Mouse (Mus musculus): ENCODE data around the gene Rasip1. TPM values are rescaled to one million over a fixed set of nuclear protein-coding genes. Genes with fewer than 3 reads are reported as not detected.

Gene Rasip1
- 5.8 and 6.4 TPM in 2 replicates for polyA plus RNA-seq (2014; fragmentation: Nextera tagmentation; extraction: Ambion mirVana)

DNA sequence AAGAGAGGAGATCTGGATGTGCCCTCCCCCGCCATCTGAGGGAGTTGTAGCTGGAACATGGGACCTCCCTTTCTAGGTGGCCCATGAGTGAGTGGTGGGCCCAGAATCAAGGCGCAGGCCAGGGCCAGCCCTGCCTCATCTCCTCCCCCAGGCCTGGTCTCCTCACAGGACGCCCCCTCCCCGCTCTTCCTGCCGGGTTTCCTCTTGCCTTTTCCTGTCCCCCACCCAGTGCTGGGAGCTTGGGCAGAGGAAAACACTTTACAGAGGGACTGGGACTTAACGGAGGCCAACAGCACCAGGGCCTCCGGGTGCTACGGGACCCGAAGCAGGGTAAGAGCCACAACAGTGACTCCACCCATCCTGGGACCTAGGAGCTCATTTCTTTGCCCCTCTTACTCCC, at the start of gene Rasip1:
TSS of gene Rasip1 (plus strand) at position 228 of the 400 bp plus-strand sequence.
- peaks cover 21% of the 10 kb centered on the region for H3K27me3 ChIP-seq (ENCODE audit: control insufficient read depth, insufficient read depth, low read length)

DNA sequence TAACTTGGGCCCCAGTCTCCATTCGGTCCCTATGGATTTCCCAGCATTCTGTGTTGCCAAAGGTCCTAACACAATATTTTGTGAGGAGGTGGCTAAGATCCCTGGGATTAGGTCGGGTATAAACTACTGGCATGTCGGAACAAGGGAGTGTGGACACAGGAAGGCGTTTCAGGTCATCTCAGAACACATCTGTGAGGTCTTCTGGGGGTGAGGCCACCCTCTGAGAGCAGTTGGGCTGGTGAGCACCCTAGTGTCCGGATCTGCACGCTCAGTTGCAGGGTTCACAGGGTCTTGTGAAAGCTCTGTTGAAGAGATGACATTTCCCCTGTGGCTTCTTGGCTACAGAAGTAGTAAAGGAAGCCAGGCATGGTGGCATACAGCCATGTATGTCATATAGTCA, 41.4 kb upstream of the Rasip1 start:
- H3K9me3 ChIP-seq (ENCODE audit: control insufficient read depth, low read length), result no peaks in the 10 kb centered on the region
- H3K36me3 ChIP-seq (ENCODE audit: control insufficient read depth, insufficient read depth, low read length), result peaks cover 14% of the 10 kb centered on the region
- no peak overlapping the region for H3K27ac ChIP-seq (replicated peaks; ENCODE audit: low read depth, low read length)
- H3K4me3 ChIP-seq (ENCODE audit: low read depth, low read length), result no peak overlapping the region
- no peaks in the 10 kb centered on the region for H3K27me3 ChIP-seq (ENCODE audit: control insufficient read depth, insufficient read depth, low read length)
- DNase-seq (ENCODE audit: low spot score), result no peak
- 94% methylated on average over 6 of the region's 6 CpGs for WGBS
- ATAC-seq (ENCODE audit: insufficient number of reproducible peaks, low FRiP score, low TSS enrichment, low read depth), result no peak
- no peak overlapping the region for H3K4me2 ChIP-seq (ENCODE audit: low read depth, severe bottlenecking)
- H3K4me1 ChIP-seq (ENCODE audit: control insufficient read depth, insufficient read depth, low read length), result no peaks in the 10 kb centered on the region
- no peak overlapping the region for H3K9ac ChIP-seq (ENCODE audit: low read length)

More for the DNA sequence above, at the start of gene Rasip1:
- Histone ChIP-seq H3K4me1 (ENCODE audit: control insufficient read depth, insufficient read depth, low read length) (peaks cover 6% of the 10 kb centered on the region), H3K27ac (replicated peaks; ENCODE audit: low read depth, low read length) (0 out of 2 replicates have a peak within 1 kb of the TSS, but pooled peaks have one; percentile 26), H3K36me3 (ENCODE audit: control insufficient read depth, insufficient read depth, low read length) (no peaks in the 10 kb centered on the region), H3K4me3 (ENCODE audit: low read depth, low read length) (peak within 1 kb of the TSS; percentile 51), H3K4me2 (ENCODE audit: low read depth, severe bottlenecking) (peak within 1 kb of the TSS; percentile 97), H3K9me3 (ENCODE audit: control insufficient read depth, low read length) (no peaks in the 10 kb centered on the region), H3K9ac (ENCODE audit: low read length) (peak within 1 kb of the TSS; percentile 72)
- DNase-seq (ENCODE audit: low spot score) (no peak), ATAC-seq (ENCODE audit: insufficient number of reproducible peaks, low FRiP score, low TSS enrichment, low read depth) (no peak)
- 79% methylated on average over 9 of the region's 9 CpGs for WGBS

DNA sequence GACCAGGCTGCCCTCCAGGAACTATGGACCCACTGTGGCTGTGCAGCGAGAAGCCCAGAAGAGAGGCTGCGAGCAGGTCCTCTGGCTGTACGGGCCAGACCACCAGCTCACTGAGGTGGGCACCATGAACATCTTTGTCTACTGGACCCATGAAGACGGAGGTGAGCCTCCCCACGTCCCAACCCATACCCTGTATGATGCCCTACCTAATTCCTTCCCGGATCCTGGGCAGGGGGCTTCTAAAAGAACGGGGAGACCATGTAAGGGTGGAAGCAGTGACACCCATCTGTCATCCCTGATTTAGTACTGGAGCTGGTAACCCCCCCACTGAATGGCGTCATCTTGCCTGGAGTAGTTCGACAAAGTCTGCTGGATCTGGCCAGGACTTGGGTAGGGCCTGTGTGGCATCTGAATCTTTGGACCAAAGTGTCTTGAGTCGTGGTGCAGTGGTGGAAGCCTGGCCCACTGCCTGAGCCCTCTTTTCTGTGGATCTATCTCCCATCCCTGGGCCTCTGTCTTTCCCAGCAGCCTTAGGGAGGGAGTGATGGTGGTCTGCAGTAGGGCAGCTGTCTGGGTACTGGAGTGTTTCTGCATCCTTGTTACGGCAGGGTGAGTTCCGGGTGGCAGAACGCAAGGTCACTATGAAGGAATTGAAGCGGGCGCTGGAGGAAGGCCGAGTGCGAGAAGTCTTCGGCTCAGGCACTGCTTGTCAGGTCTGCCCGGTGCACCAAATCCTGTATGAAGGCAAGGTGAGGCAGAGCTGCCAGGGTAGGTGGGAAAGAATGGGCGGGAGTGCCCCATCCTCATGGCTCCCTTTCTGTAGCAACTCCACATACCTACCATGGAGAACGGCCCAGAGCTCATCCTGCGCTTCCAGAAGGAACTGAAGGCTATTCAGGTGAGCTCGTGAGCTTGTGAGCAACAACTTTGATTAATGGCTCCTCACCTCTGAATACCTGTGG, 39.4 kb upstream of the Rasip1 start:
- DNase-seq (ENCODE audit: low spot score) (no peak), ATAC-seq (ENCODE audit: insufficient number of reproducible peaks, low FRiP score, low TSS enrichment, low read depth) (no peak)
- Histone ChIP-seq H3K36me3 (ENCODE audit: control insufficient read depth, insufficient read depth, low read length) (peaks cover 14% of the 10 kb centered on the region), H3K4me1 (ENCODE audit: control insufficient read depth, insufficient read depth, low read length) (no peaks in the 10 kb centered on the region), H3K27ac (replicated peaks; ENCODE audit: low read depth, low read length) (no peak overlapping the region), H3K4me2 (ENCODE audit: low read depth, severe bottlenecking) (no peak overlapping the region), H3K27me3 (ENCODE audit: control insufficient read depth, insufficient read depth, low read length) (no peaks in the 10 kb centered on the region), H3K9me3 (ENCODE audit: control insufficient read depth, low read length) (no peaks in the 10 kb centered on the region), H3K9ac (ENCODE audit: low read length) (no peak overlapping the region), H3K4me3 (ENCODE audit: low read depth, low read length) (no peak overlapping the region)
- WGBS, result 94% methylated on average over 23 of the region's 23 CpGs

DNA sequence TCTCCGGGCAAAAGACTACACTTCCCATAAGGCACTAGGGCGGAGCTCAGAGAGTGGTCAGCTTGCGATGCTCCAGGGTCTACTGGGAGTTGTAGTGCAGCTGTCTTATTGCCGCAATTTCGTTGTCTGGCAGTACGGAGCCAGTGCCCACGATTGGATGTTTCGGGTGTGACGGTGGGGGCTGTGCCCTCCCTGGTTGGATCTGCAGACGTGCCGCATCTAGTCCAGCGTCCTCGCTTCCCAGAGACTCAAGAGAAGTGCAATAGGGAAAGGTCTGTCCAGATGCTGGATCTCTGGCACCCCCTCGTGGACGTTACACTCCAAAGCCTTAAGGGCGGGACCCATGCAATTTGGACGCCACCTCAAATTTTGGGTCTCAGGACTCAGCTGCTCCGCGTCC, 38.1 kb upstream of the Rasip1 start:
- Histone ChIP-seq H3K27ac (replicated peaks; ENCODE audit: low read depth, low read length) (no peak overlapping the region), H3K9ac (ENCODE audit: low read length) (peak overlapping the region; percentile 17; the same call in 1 of the 2 replicates)
- WGBS, result 5% methylated on average over 19 of the region's 19 CpGs

DNA sequence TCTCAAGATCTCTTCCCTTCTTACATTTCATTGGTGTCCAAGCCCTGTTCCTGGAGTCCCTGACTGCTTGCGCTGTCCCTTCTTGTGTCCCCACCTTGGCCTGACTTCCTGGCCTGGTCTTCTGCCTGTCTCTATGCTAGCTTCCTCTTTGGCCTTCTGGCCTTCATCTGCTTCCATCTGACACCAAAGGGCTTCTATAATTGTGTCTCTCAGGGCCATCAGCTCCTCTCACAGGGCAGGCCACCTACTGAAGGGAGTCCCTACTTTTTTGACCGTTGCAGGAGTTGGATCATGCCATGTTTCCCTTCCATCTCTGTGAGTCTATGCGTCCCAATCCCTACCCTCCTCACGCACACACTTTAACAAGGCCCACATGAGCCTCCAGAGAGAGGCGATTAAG, 37.4 kb upstream of the Rasip1 start:
- 94% methylated on average over 5 of the region's 5 CpGs for WGBS
- H3K36me3 ChIP-seq (ENCODE audit: control insufficient read depth, insufficient read depth, low read length), result peaks cover 13% of the 10 kb centered on the region
- H3K9ac ChIP-seq (ENCODE audit: low read length), result no peak overlapping the region; the same call in 1 of the 2 replicates
- no peaks in the 10 kb centered on the region for H3K9me3 ChIP-seq (ENCODE audit: control insufficient read depth, low read length)
- no peaks in the 10 kb centered on the region for H3K27me3 ChIP-seq (ENCODE audit: control insufficient read depth, insufficient read depth, low read length)
- H3K4me1 ChIP-seq (ENCODE audit: control insufficient read depth, insufficient read depth, low read length), result no peaks in the 10 kb centered on the region
- DNase-seq (ENCODE audit: low spot score) (no peak), ATAC-seq (ENCODE audit: insufficient number of reproducible peaks, low FRiP score, low TSS enrichment, low read depth) (no peak)
- no peak overlapping the region; the same call in 1 of the 2 replicates for H3K4me3 ChIP-seq (ENCODE audit: low read depth, low read length)
- no peak overlapping the region for H3K27ac ChIP-seq (replicated peaks; ENCODE audit: low read depth, low read length)
- H3K4me2 ChIP-seq (ENCODE audit: low read depth, severe bottlenecking), result no peak overlapping the region

More for the DNA sequence above, 38.1 kb upstream of the Rasip1 start:
- peak; percentile 95 for ATAC-seq (ENCODE audit: insufficient number of reproducible peaks, low FRiP score, low TSS enrichment, low read depth)
- Histone ChIP-seq H3K4me1 (ENCODE audit: control insufficient read depth, insufficient read depth, low read length) (no peaks in the 10 kb centered on the region), H3K4me2 (ENCODE audit: low read depth, severe bottlenecking) (peak overlapping the region; percentile 34), H3K27me3 (ENCODE audit: control insufficient read depth, insufficient read depth, low read length) (no peaks in the 10 kb centered on the region), H3K4me3 (ENCODE audit: low read depth, low read length) (peak overlapping the region; percentile 9), H3K36me3 (ENCODE audit: control insufficient read depth, insufficient read depth, low read length) (peaks cover 14% of the 10 kb centered on the region), H3K9me3 (ENCODE audit: control insufficient read depth, low read length) (no peaks in the 10 kb centered on the region)
- DNase-seq (ENCODE audit: low spot score), result peak; percentile 93

DNA sequence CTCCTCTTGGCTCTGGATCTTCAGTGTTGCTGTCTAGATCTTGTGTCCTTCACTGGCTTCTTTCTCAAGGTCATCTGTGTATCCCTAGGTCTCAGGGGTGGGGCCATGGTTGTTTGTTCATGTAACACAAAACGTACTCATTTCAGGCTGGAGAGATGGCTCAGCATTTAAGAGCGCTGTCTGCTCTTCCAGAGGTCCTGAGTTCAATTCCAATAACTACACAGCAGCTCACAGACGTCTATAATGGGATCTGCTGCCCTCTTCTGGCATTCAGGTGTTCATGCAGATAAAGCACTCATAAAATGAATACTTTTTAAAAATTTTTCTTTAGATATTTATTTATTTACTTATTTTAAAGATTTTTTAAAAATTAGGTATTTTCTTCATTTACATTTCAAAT, 36.4 kb upstream of the Rasip1 start:
- H3K27ac ChIP-seq (replicated peaks; ENCODE audit: low read depth, low read length), result no peak overlapping the region
- peaks cover 6% of the 10 kb centered on the region for H3K36me3 ChIP-seq (ENCODE audit: control insufficient read depth, insufficient read depth, low read length)
- DNase-seq (ENCODE audit: low spot score), result no peak
- no peak for ATAC-seq (ENCODE audit: insufficient number of reproducible peaks, low FRiP score, low TSS enrichment, low read depth)
- no peaks in the 10 kb centered on the region for H3K27me3 ChIP-seq (ENCODE audit: control insufficient read depth, insufficient read depth, low read length)
- no peak overlapping the region for H3K9ac ChIP-seq (ENCODE audit: low read length)
- H3K4me3 ChIP-seq (ENCODE audit: low read depth, low read length), result no peak overlapping the region
- H3K9me3 ChIP-seq (ENCODE audit: control insufficient read depth, low read length), result no peaks in the 10 kb centered on the region
- no peak overlapping the region for H3K4me2 ChIP-seq (ENCODE audit: low read depth, severe bottlenecking)
- no peaks in the 10 kb centered on the region for H3K4me1 ChIP-seq (ENCODE audit: control insufficient read depth, insufficient read depth, low read length)
- WGBS, result 69% methylated on average over 3 of the region's 3 CpGs

DNA sequence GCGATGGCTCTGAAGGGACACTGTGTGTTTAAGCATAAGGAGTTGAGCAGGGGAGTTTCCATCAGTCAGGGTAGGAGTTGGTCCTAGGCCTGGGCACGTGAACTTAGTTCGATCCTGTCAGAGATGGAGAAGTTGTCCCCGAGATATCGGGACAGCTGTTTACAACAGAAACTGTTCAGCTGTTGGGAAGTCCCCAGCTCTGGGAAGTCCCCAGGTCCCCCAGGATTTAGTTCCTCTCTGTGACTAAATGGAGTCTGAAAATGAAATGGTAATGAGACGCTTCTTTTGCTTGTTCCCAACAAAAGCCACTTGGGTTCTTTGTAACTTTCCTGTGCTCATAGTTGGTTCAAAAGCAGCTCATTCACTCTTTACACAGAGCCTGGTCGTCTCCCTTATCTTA, 35.4 kb upstream of the Rasip1 start:
- Histone ChIP-seq H3K4me1 (ENCODE audit: control insufficient read depth, insufficient read depth, low read length) (no peaks in the 10 kb centered on the region), H3K9me3 (ENCODE audit: control insufficient read depth, low read length) (no peaks in the 10 kb centered on the region), H3K27me3 (ENCODE audit: control insufficient read depth, insufficient read depth, low read length) (no peaks in the 10 kb centered on the region), H3K4me3 (ENCODE audit: low read depth, low read length) (no peak overlapping the region), H3K36me3 (ENCODE audit: control insufficient read depth, insufficient read depth, low read length) (peaks cover 3% of the 10 kb centered on the region; the same call in 1 of the 2 replicates), H3K9ac (ENCODE audit: low read length) (no peak overlapping the region), H3K27ac (replicated peaks; ENCODE audit: low read depth, low read length) (no peak overlapping the region), H3K4me2 (ENCODE audit: low read depth, severe bottlenecking) (no peak overlapping the region)
- 79% methylated on average over 7 of the region's 7 CpGs for WGBS
- ATAC-seq (ENCODE audit: insufficient number of reproducible peaks, low FRiP score, low TSS enrichment, low read depth) (no peak), DNase-seq (ENCODE audit: low spot score) (no peak)

DNA sequence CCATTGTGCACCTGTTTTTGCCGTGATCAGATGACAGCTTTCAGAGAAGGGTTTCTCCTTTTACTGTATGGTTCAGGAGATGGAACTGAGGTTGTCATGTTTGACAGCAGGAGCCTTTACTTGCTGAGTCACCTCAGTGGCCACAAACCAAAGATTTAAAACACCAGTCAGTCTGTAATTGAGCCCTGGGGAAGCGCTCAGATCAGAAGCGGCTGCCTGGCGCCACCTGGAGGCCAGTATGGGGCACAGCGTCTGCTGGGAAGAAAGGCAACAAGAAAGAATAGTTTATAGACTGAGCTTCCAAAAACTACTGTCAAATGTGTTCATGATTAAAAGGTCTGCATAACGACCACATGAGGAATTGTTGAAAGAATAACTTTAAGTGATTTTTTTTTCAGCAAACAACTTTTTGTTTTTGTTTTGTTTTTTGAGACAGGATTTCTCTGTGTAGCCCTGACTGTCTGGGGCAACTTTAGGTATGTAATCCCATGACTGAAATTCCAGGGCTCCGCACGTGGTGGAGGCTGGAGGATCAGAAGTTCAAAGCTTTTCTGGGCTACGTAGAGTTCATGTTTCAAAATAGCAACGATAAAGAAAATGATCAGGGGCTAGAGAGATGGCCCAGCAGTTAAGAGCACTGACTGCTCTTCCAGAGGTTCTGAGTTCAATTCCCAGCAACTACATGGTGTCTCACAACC, 34.0 kb upstream of the Rasip1 start:
- ATAC-seq (ENCODE audit: insufficient number of reproducible peaks, low FRiP score, low TSS enrichment, low read depth) (no peak), DNase-seq (ENCODE audit: low spot score) (peak; percentile 78)
- H3K4me3 ChIP-seq (ENCODE audit: low read depth, low read length), result no peak overlapping the region
- H3K27ac ChIP-seq (replicated peaks; ENCODE audit: low read depth, low read length), result no peak overlapping the region
- H3K9ac ChIP-seq (ENCODE audit: low read length), result no peak overlapping the region
- no peak overlapping the region for H3K4me2 ChIP-seq (ENCODE audit: low read depth, severe bottlenecking)
- H3K4me1 ChIP-seq (ENCODE audit: control insufficient read depth, insufficient read depth, low read length), result no peaks in the 10 kb centered on the region
- H3K9me3 ChIP-seq (ENCODE audit: control insufficient read depth, low read length), result no peaks in the 10 kb centered on the region
- H3K27me3 ChIP-seq (ENCODE audit: control insufficient read depth, insufficient read depth, low read length), result no peaks in the 10 kb centered on the region
- WGBS, result 25% methylated on average over 10 of the region's 10 CpGs
- no peaks in the 10 kb centered on the region for H3K36me3 ChIP-seq (ENCODE audit: control insufficient read depth, insufficient read depth, low read length)
